Mouse (Mus musculus) small intestine, adult 2 months (tissue): Measurements from ENCODE around the gene Elp4.

Experiments
- CTCF ChIP-seq: fragments of 200-500 bp; IDR thresholded peaks from 2 replicates; pipeline ENCODE4 v1.5.1; 2012; ENCODE audit warnings: low read depth, mild to moderate bottlenecking, control low read depth, inconsistent platforms, low read length, moderate library complexity, mixed read lengths; ENCODE audit not compliant: insufficient replicate concordance, insufficient read length; ENCODE audit errors: extremely low read depth
- POLR2A ChIP-seq: fragments of 200-500 bp; IDR thresholded peaks from 2 replicates; pipeline ENCODE4 v1.6.1; 2012; ENCODE audit warnings: low read depth, mild to moderate bottlenecking, control low read depth, inconsistent platforms, low read length, moderate library complexity

DNA sequence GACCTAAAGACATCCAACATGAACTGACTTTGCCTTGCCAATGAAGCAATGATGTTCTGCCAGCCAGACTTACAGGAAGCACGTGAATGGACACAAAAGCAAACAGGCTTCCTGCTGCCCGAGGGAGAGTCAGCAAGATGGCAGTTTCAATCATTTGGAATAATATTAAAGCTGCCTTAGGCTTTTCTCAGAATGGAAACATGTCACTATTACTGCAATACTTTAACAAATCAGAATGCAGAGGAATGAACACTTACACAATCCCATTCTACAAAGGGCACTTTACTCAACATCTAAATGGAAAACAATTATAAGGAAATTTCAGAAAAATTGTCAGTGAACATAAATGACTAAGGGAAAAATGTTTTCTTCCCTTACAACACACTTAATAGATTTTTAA, 117.4 kb downstream of the Elp4 start:
- TF ChIP-seq CTCF: no peak
- TF ChIP-seq POLR2A: no peak
